Mouse (Mus musculus) liver, postnatal 0 days (tissue): ENCODE data around the gene Ndufa3.

Experiments used
- CTCF ChIP-seq: sonication (generic); IDR thresholded peaks from 2 replicates; pipeline ENCODE4 v1.5.1; 2016; ENCODE audit warnings: antibody characterized with exemption, low read depth
- EP300 ChIP-seq: IDR thresholded peaks from 2 replicates; pipeline ENCODE4 v1.6.1; 2016; ENCODE audit warnings: antibody characterized with exemption, low read depth, mild to moderate bottlenecking

- no peak for TF ChIP-seq CTCF
- TF ChIP-seq EP300, result no peak
Measured at GRCm38 (mm10) chr7:3644348-3644671, 27.1 kb downstream of the Ndufa3 start.
